Mouse (Mus musculus) limb, embryonic 11.5 days (tissue): ENCODE results near the gene Tmem210. TPM values are rescaled to one million over a fixed set of nuclear protein-coding genes. Genes with fewer than 3 reads are reported as not detected.

Experiments used
- ATAC-seq: fragments of 200-750 bp; cut with Nextera tagmentation; 2 replicates; pipeline ENCODE4 v1.8.0; 2017; ENCODE audit warnings: low read depth; ENCODE audit not compliant: insufficient number of reproducible peaks, low FRiP score, low TSS enrichment
- DNase-seq: peaks from one replicate; pipeline ENCODE4 v3.0.0-alpha.2; 2015; ENCODE audit warnings: low spot score
- H3K27ac ChIP-seq: fragments of 300-500 bp; sonication (generic); replicated peaks from 2 replicates; pipeline ENCODE4 v1.5.1; 2014; ENCODE audit warnings: low read depth, mild to moderate bottlenecking, low read length
- H3K27me3 ChIP-seq: fragments of 300-500 bp; sonication (generic); 2 replicates; pipeline ENCODE4 v1.6.1; 2014; ENCODE audit warnings: mild to moderate bottlenecking, low read length, mixed read lengths; ENCODE audit not compliant: control insufficient read depth, insufficient read depth
- H3K36me3 ChIP-seq: fragments of 300-500 bp; sonication (generic); 2 replicates; pipeline ENCODE4 v1.6.1; 2014; ENCODE audit warnings: mild to moderate bottlenecking, low read length, moderate library complexity, mixed read lengths; ENCODE audit not compliant: control insufficient read depth, insufficient read depth
- H3K4me1 ChIP-seq: fragments of 300-500 bp; sonication (generic); 2 replicates; pipeline ENCODE4 v1.6.1; 2014; ENCODE audit warnings: low read length, mixed read lengths; ENCODE audit not compliant: control insufficient read depth, insufficient read depth
- H3K4me2 ChIP-seq: fragments of 300-500 bp; sonication (generic); 2 replicates; pipeline ENCODE4 v1.6.1; 2014; ENCODE audit warnings: low read depth, mild to moderate bottlenecking, moderate library complexity; ENCODE audit not compliant: severe bottlenecking
- H3K4me3 ChIP-seq: fragments of 300-500 bp; sonication (generic); 2 replicates; pipeline ENCODE4 v1.5.1; 2014; ENCODE audit warnings: low read depth, low read length
- H3K9ac ChIP-seq: fragments of 300-500 bp; sonication (generic); 2 replicates; pipeline ENCODE4 v1.6.1; 2014; ENCODE audit warnings: mild to moderate bottlenecking, low read length
- H3K9me3 ChIP-seq: fragments of 300-500 bp; sonication (generic); 2 replicates; pipeline ENCODE4 v1.6.1; 2016; ENCODE audit warnings: low read length; ENCODE audit not compliant: control insufficient read depth
- WGBS: fragments of 180-500 bp; shearing (Covaris S2); extraction: QIAGEN DNeasy Blood & Tissue Kit; methylation state at CpG from one replicate; pipeline ENCODE4 v1.1.7; 2014; 5-methylcytosine and 5-hydroxymethylcytosine counted together
- polyA plus RNA-seq: library from polyadenylated mRNA; unstranded; fragments of >200 nt; fragmentation: Nextera tagmentation; extraction: Ambion mirVana; gene quantifications from 2 replicates; pipeline ENCODE4 v1.2.1, GENCODE M21; 2014

The Tmem210 gene
- polyA plus RNA-seq, 1 experiment from 2014 or later: not detected

DNA sequence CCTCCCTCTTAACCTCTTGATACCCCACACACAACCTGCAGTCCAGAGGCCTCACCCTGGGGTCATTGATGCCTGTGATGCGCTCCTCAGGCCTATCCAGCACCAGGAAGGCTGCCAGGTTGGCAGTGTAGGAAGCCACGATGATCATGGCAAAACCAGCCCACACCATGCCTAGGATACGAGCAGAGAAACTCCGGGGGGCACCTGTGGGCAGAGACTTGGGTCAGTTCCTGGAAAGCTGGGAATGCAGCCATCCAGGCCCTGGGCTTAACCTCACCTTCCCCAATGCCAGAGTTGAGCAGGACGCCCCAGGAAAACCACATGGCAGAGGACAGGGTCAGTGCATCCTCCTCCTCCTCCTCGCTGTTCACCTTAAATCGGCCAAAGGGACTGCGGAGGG, 9.1 kb downstream of the Tmem210 start:
- H3K9me3 ChIP-seq: no peaks in the 10 kb centered on the region
- H3K4me2 ChIP-seq: no peak overlapping the region
- 82% methylated on average over 8 of the region's 8 CpGs for WGBS
- ATAC-seq: no peak
- H3K27me3 ChIP-seq: peaks cover 14% of the 10 kb centered on the region
- H3K36me3 ChIP-seq: no peaks in the 10 kb centered on the region
- no peak overlapping the region for H3K4me3 ChIP-seq
- no peak overlapping the region for H3K27ac ChIP-seq
- peaks cover 2% of the 10 kb centered on the region; the same call in 1 of the 2 replicates for H3K4me1 ChIP-seq
- no peak for DNase-seq
- H3K9ac ChIP-seq: no peak overlapping the region

GRCm38 (mm10) chr2:25298046-25298445, 10.1 kb downstream of the Tmem210 start:
- peaks cover 5% of the 10 kb centered on the region; the same call in 1 of the 2 replicates for H3K27me3 ChIP-seq
- no peak for ATAC-seq
- WGBS: 86% methylated on average over 10 of the region's 10 CpGs

DNA sequence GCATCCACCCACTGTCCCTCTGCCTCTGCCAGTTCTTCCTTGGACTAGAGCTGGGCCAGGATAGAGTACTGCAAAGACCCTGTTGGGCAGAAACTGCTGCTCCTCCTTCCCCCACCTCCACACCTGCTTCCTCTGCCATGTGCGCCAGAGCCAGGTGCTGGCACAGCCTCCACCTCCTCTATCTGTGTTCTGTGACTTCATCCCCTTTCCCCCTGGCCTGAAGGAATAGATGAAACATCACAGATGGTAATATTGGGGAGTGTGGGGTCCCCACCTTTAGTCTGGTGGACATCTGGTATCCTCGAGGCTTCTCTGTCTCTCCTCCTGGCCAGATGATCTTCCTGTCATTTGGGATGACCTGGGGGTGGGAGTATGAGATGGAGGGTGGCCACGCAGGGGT, 15.5 kb downstream of the Tmem210 start:
- H3K4me3 ChIP-seq: no peak overlapping the region
- no peak overlapping the region for H3K27ac ChIP-seq
- 78% methylated on average over 3 of the region's 3 CpGs for WGBS
- H3K4me1 ChIP-seq: no peaks in the 10 kb centered on the region
- no peak overlapping the region for H3K9ac ChIP-seq
- no peaks in the 10 kb centered on the region for H3K36me3 ChIP-seq
- H3K27me3 ChIP-seq: peaks cover 9% of the 10 kb centered on the region
- no peaks in the 10 kb centered on the region for H3K9me3 ChIP-seq
- H3K4me2 ChIP-seq: no peak overlapping the region
- ATAC-seq: no peak
- DNase-seq: no peak

More at GRCm38 (mm10) chr2:25298046-25298445, 10.1 kb downstream of the Tmem210 start:
- H3K4me1 ChIP-seq: no peaks in the 10 kb centered on the region
- DNase-seq: no peak
- no peak overlapping the region for H3K4me2 ChIP-seq
- no peaks in the 10 kb centered on the region for H3K36me3 ChIP-seq
- no peak overlapping the region for H3K4me3 ChIP-seq
- H3K27ac ChIP-seq: no peak overlapping the region
- no peak overlapping the region for H3K9ac ChIP-seq
- H3K9me3 ChIP-seq: no peaks in the 10 kb centered on the region

DNA sequence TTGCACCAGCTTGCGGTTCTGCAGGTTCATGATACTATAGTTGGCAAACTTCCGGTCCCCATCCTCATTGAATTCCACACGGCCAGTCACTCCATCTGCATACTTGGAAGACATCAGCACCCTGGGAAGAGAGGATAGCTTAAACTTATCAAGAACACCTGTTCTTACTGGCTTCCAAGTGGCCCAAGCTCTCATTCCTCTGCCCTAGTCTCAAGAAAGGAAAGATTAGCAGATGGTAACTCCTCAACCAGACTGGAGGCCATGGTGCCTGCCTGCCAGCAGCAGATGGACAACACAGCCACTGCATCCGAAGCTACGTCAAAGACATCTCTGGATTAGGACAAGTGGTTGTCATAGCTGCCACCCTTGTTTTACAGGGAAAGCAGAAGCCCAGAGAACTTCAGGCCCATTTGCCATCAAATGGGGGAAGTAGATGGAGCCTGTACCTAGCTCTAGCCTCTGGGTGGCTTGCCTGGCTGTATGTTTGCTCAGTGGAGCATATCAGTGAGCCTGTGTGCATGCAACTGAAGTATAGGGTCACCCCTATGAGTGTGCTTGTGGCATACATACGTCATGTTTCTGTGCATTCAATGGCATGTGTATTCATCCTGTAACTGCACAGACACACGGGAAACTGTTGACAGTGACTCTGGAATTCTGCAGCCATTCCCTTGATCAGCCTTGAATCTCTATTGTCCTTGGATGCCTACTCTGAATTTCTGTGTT, 16.1 kb downstream of the Tmem210 start:
- Histone ChIP-seq H3K9me3 (no peaks in the 10 kb centered on the region), H3K36me3 (no peaks in the 10 kb centered on the region), H3K4me3 (0 out of 2 replicates have a peak overlapping the region, but pooled peaks have one; percentile 32), H3K27me3 (peaks cover 9% of the 10 kb centered on the region), H3K9ac (no peak overlapping the region), H3K4me1 (no peaks in the 10 kb centered on the region), H3K27ac (no peak overlapping the region), H3K4me2 (no peak overlapping the region; the same call in 1 of the 2 replicates)
- ATAC-seq: no peak
- no peak for DNase-seq
- WGBS: 75% methylated on average over 7 of the region's 7 CpGs

GRCm38 (mm10) chr2:25304657-25305541, 17.0 kb downstream of the Tmem210 start:
- Histone ChIP-seq H3K9me3 (no peaks in the 10 kb centered on the region), H3K4me2 (peak overlapping the region; percentile 80), H3K27ac (no peak overlapping the region), H3K4me3 (peak overlapping the region; percentile 32), H3K27me3 (peaks cover 11% of the 10 kb centered on the region), H3K4me1 (no peaks in the 10 kb centered on the region), H3K36me3 (no peaks in the 10 kb centered on the region), H3K9ac (peak overlapping the region; percentile 47; the same call in 1 of the 2 replicates)
- peak; percentile 65; the same call in 1 of the 2 replicates for ATAC-seq
- peak; percentile 71 for DNase-seq
- WGBS: 3% methylated on average over 41 of the region's 45 CpGs

DNA sequence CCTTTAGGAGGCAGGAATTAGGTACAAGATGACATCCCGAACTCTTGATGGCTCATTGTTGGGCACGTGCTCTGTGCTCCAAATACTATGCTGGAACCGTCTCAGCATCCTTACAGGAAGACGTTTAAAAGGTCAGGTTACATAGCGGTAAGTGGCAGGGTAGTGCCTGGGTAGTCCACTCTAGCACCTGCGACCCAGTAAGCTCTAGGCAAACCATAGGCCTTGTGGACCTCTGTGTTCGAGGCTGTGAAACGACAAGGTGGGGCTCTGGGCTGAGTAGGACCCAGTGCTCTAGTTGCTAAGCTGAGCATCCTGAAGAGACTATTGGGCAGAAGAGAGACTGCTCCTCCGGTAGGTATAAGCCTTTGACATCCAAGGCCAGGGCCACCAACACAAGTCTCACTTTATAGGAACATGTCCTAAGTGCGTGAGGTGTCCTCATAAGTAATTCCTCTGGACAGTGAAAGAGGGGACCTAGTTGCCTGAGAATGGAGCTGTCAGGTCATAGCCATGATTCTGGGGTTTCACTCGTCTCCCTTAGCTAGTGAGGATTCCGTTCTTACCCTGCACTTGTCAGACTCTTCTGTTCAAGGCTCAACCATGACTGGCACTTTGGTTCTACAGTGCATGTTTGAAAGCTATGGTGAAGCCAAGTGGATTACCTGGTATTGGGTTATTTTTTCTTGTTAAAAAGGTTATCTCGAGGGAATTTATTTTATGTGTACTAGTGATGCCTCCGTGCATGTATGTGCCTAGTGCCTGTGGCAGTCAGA, 17.8 kb downstream of the Tmem210 start:
- Histone ChIP-seq H3K9ac (peak overlapping the region; percentile 47; the same call in 1 of the 2 replicates), H3K9me3 (no peaks in the 10 kb centered on the region), H3K27ac (no peak overlapping the region), H3K36me3 (no peaks in the 10 kb centered on the region), H3K4me1 (no peaks in the 10 kb centered on the region), H3K4me2 (peak overlapping the region; percentile 80), H3K27me3 (peaks cover 17% of the 10 kb centered on the region), H3K4me3 (peak overlapping the region; percentile 32)
- WGBS: 46% methylated on average over 14 of the region's 14 CpGs
- no peak for ATAC-seq
- DNase-seq: no peak

GRCm38 (mm10) chr2:25310180-25310579, 22.2 kb downstream of the Tmem210 start:
- 62% methylated on average over 10 of the region's 10 CpGs for WGBS
- H3K9me3 ChIP-seq: no peaks in the 10 kb centered on the region
- H3K9ac ChIP-seq: no peak overlapping the region
- H3K36me3 ChIP-seq: no peaks in the 10 kb centered on the region
- no peaks in the 10 kb centered on the region for H3K4me1 ChIP-seq
- ATAC-seq: no peak
- DNase-seq: no peak
- no peak overlapping the region for H3K4me2 ChIP-seq
- H3K27me3 ChIP-seq: peaks cover 42% of the 10 kb centered on the region
- no peak overlapping the region for H3K4me3 ChIP-seq
- H3K27ac ChIP-seq: no peak overlapping the region

- 2% methylated on average over 22 of the region's 22 CpGs for WGBS
- H3K27me3 ChIP-seq: peaks cover 34% of the 10 kb centered on the region
- no peak for DNase-seq
- no peak overlapping the region for H3K9ac ChIP-seq
- H3K4me1 ChIP-seq: no peaks in the 10 kb centered on the region
- no peak overlapping the region for H3K4me3 ChIP-seq
- no peak for ATAC-seq
- no peaks in the 10 kb centered on the region for H3K9me3 ChIP-seq
- H3K27ac ChIP-seq: no peak overlapping the region
- H3K4me2 ChIP-seq: no peak overlapping the region
- no peaks in the 10 kb centered on the region for H3K36me3 ChIP-seq
Observed at GRCm38 (mm10) chr2:25310969-25311368, 23.0 kb downstream of the Tmem210 start.
